Mouse (Mus musculus) spleen, adult 2 months (tissue): ENCODE measurements around the gene Creb3l1.

Experiments used
- CTCF ChIP-seq: fragments of 200-500 bp; IDR thresholded peaks from 2 replicates; pipeline ENCODE4 v1.5.1; 2011; ENCODE audit warnings: mild to moderate bottlenecking, inconsistent platforms; ENCODE audit not compliant: insufficient read depth, insufficient read length, insufficient replicate concordance; ENCODE audit errors: extremely low read depth
- POLR2A ChIP-seq: fragments of 200-500 bp; IDR thresholded peaks from 2 replicates; pipeline ENCODE4 v1.6.1; 2011; ENCODE audit warnings: low read depth, low read length, inconsistent platforms

- TF ChIP-seq POLR2A (no peak), CTCF (no peak)
Observed at GRCm38 (mm10) chr2:91997905-91998608, 26.2 kb downstream of the Creb3l1 start.
